Mouse (Mus musculus): Measurements from ENCODE around the gene En2. TPM values are rescaled to one million over a fixed set of nuclear protein-coding genes. Genes with fewer than 3 reads are reported as not detected.

Gene En2
- total and polyA plus RNA-seq, 3 experiments, result not detected

GRCm38 (mm10) chr5:28117882-28118530 is 47.5 kb upstream of the En2 start:
- no peak overlapping the region for H3K4me3 ChIP-seq (replicated peaks in 1 of 3; ENCODE audit: low read depth in 2 of 3, low read length in 2 of 3, poor library complexity in 1 of 3)
- DNase-seq (ENCODE audit: extremely low read depth), result no peak
- no peak overlapping the region for H3K9ac ChIP-seq (ENCODE audit: insufficient read depth, low read depth)
- in situ Hi-C loops (cut with MboI; ENCODE audit: low pct_ligation_motif_present, low pct_unique_long_range_greater_than_20kb, low sequenced_read_pairs) (no loop called here), dilution Hi-C loops (cut with MboI; ENCODE audit: extremely low pct_ligation_motif_present, extremely low pct_unique_long_range_greater_than_20kb, low sequenced_read_pairs) (no loop called here)
- no peaks in the 10 kb centered on the region for H3K79me2 ChIP-seq (replicated peaks; ENCODE audit: control insufficient read depth, extremely low read depth, insufficient read depth, poor library complexity, severe bottlenecking)
- peaks cover 17% of the 10 kb centered on the region for H3K27me3 ChIP-seq (replicated peaks)
- H3K9me3 ChIP-seq (replicated peaks; ENCODE audit: low read length), result no peaks in the 10 kb centered on the region
- TF ChIP-seq MAFK (IDR thresholded peaks at IDR 0.05; ENCODE audit: insufficient replicate concordance, low read length) (no peak), MEF2A (IDR thresholded peaks at IDR 0.05; ENCODE audit: borderline replicate concordance, low read depth, low read length) (no peak), ZMIZ1 (IDR thresholded peaks at IDR 0.05; ENCODE audit: low read depth, low read length) (no peak), TBP (conservative IDR thresholded peaks at IDR 0.05; ENCODE audit: low read depth, low read length) (no peak), CHD1 (IDR thresholded peaks at IDR 0.05; ENCODE audit: low read depth, low read length) (no peak), EP300 (IDR thresholded peaks at IDR 0.05; ENCODE audit: low read length) (no peak), RCOR1 (conservative IDR thresholded peaks at IDR 0.05; ENCODE audit: low read depth, low read length) (no peak), MXI1 (IDR thresholded peaks at IDR 0.05; ENCODE audit: low read depth, low read length) (no peak), PAX5 (IDR thresholded peaks at IDR 0.05; ENCODE audit: low read length) (no peak), UBTF (IDR thresholded peaks at IDR 0.05; ENCODE audit: low read depth, low read length) (no peak), ZNF384 (IDR thresholded peaks at IDR 0.05; ENCODE audit: low read depth, low read length) (no peak), CTCF (conservative IDR thresholded peaks at IDR 0.05 in 1 of 2, IDR thresholded peaks at IDR 0.05 in 1 of 2; ENCODE audit: low read depth in 2 of 2, low read length in 2 of 2) (no peak), CHD2 (IDR thresholded peaks at IDR 0.05; ENCODE audit: low read length) (no peak), SMC3 (IDR thresholded peaks at IDR 0.05; ENCODE audit: low read depth, low read length) (no peak), USF1 (IDR thresholded peaks at IDR 0.05; ENCODE audit: low read depth, low read length) (no peak), NELFE (IDR thresholded peaks at IDR 0.05; ENCODE audit: low read depth, low read length) (no peak), BHLHE40 (IDR thresholded peaks at IDR 0.05; ENCODE audit: low read depth, low read length) (no peak), E2F4 (IDR thresholded peaks at IDR 0.05; ENCODE audit: insufficient replicate concordance, low read depth, low read length) (no peak)
- H3K27ac ChIP-seq (ENCODE audit: insufficient read depth, low read depth), result no peak overlapping the region
- H3K4me1 ChIP-seq (ENCODE audit: control insufficient read depth in 1 of 2, insufficient read depth in 2 of 2), result no peaks in the 10 kb centered on the region
- H3K36me3 ChIP-seq (replicated peaks in 1 of 2; ENCODE audit: control insufficient read depth in 1 of 2, insufficient read depth in 1 of 2, low read length in 1 of 2), result no peaks in the 10 kb centered on the region
- no peak overlapping the region for H3K4me2 ChIP-seq (ENCODE audit: insufficient read depth, low read depth, poor library complexity, severe bottlenecking)

- peaks cover 18% of the 10 kb centered on the region for H3K27me3 ChIP-seq (replicated peaks)
- no peaks in the 10 kb centered on the region for H3K36me3 ChIP-seq (replicated peaks in 1 of 2; ENCODE audit: control insufficient read depth in 1 of 2, insufficient read depth in 1 of 2, low read length in 1 of 2)
- in situ Hi-C loops (cut with MboI; ENCODE audit: low pct_ligation_motif_present, low pct_unique_long_range_greater_than_20kb, low sequenced_read_pairs) (no loop called here), dilution Hi-C loops (cut with MboI; ENCODE audit: extremely low pct_ligation_motif_present, extremely low pct_unique_long_range_greater_than_20kb, low sequenced_read_pairs) (no loop called here)
- DNase-seq (ENCODE audit: extremely low read depth), result no peak
- no peak overlapping the region for H3K27ac ChIP-seq (ENCODE audit: insufficient read depth, low read depth)
- H3K79me2 ChIP-seq (replicated peaks; ENCODE audit: control insufficient read depth, extremely low read depth, insufficient read depth, poor library complexity, severe bottlenecking), result no peaks in the 10 kb centered on the region
- no peak overlapping the region for H3K9ac ChIP-seq (ENCODE audit: insufficient read depth, low read depth)
- H3K4me2 ChIP-seq (ENCODE audit: insufficient read depth, low read depth, poor library complexity, severe bottlenecking), result no peak overlapping the region
- no peaks in the 10 kb centered on the region for H3K9me3 ChIP-seq (replicated peaks; ENCODE audit: low read length)
- H3K4me3 ChIP-seq (replicated peaks in 1 of 3; ENCODE audit: low read depth in 2 of 3, low read length in 2 of 3, poor library complexity in 1 of 3), result no peak overlapping the region
- no peak for TF ChIP-seq UBTF (IDR thresholded peaks at IDR 0.05; ENCODE audit: low read depth, low read length)
- TF ChIP-seq JUN (IDR thresholded peaks at IDR 0.05; ENCODE audit: insufficient read depth, low read depth, low read length), result no peak
- TF ChIP-seq PAX5 (IDR thresholded peaks at IDR 0.05; ENCODE audit: low read length), result no peak
- TF ChIP-seq IRF4 (IDR thresholded peaks at IDR 0.05; ENCODE audit: low read depth, low read length), result no peak
- no peak for TF ChIP-seq TCF12 (IDR thresholded peaks at IDR 0.05; ENCODE audit: low read depth, low read length)
- TF ChIP-seq CHD2 (IDR thresholded peaks at IDR 0.05; ENCODE audit: low read length), result no peak
- no peak for TF ChIP-seq USF2 (conservative IDR thresholded peaks at IDR 0.05; ENCODE audit: low read depth, low read length)
- TF ChIP-seq GABPA (IDR thresholded peaks at IDR 0.05; ENCODE audit: insufficient replicate concordance, low read depth, low read length), result no peak
- TF ChIP-seq ZMIZ1 (IDR thresholded peaks at IDR 0.05; ENCODE audit: low read depth, low read length), result no peak
- no peak for TF ChIP-seq RAD21 (IDR thresholded peaks at IDR 0.05; ENCODE audit: low read depth, low read length)
- no peak for TF ChIP-seq MXI1 (IDR thresholded peaks at IDR 0.05; ENCODE audit: low read depth, low read length)
- no peak for TF ChIP-seq POLR2A (IDR thresholded peaks at IDR 0.05; ENCODE audit: low read depth, low read length)
- no peak for TF ChIP-seq NRF1 (IDR thresholded peaks at IDR 0.05; ENCODE audit: low read depth, low read length)
- no peak for TF ChIP-seq CTCF (conservative IDR thresholded peaks at IDR 0.05 in 1 of 2, IDR thresholded peaks at IDR 0.05 in 1 of 2; ENCODE audit: low read depth in 2 of 2, low read length in 2 of 2)
- no peak for TF ChIP-seq EP300 (IDR thresholded peaks at IDR 0.05; ENCODE audit: low read length)
- no peaks in the 10 kb centered on the region for H3K4me1 ChIP-seq (ENCODE audit: control insufficient read depth in 1 of 2, insufficient read depth in 2 of 2)
These were observed 47.0 kb upstream of the En2 start for GRCm38 (mm10) chr5:28118531-28118925.

Measured in CH12.LX (cell line).